Mouse (Mus musculus): ENCODE results near the gene Zic5.

DNA sequence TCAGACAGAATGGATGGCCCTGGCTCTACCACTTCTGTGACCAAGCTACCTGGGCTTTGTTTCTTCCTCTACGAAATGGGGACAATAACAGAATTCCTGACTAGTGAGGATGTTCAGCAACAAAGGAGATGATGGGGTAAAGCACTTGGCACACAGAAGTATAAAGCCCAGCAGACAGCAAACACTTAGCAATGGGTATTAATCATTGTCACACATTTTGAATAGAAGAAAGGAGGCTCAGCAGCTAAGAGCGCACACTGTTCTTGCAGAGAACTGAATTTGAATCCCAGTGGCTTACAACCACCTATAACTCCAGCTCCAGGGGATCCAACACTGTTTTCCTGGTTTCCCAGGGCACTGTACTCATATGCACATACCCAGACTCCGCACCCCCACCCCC is 37.8 kb downstream of the Zic5 start:
- TF ChIP-seq POLR2A (IDR thresholded peaks at IDR 0.05; ENCODE audit: insufficient read depth, low read depth, low read length) (no peak), CTCF (IDR thresholded peaks at IDR 0.05) (no peak)

Data from heart, adult 2 months (tissue).